Mouse (Mus musculus): ENCODE data around the gene Grik4. TPM values are rescaled to one million over a fixed set of nuclear protein-coding genes. Genes with fewer than 3 reads are reported as not detected.
A peak's percentile ranks its signal among the peaks of the same experiment; 100 is the strongest.

The Grik4 gene
- polyA plus RNA-seq, 1 experiment from 2014 or later: 1.2 TPM

GRCm38 (mm10) chr9:42673385-42674016 lies 270.8 kb downstream of the Grik4 start:
- peaks cover 7% of the 10 kb centered on the region; the same call in 1 of the 2 replicates for H3K4me1 ChIP-seq (ENCODE audit: control insufficient read depth, insufficient read depth, low read length)
- 73% methylated on average over 12 of the region's 12 CpGs for WGBS
- peak; percentile 82 for DNase-seq (ENCODE audit: low spot score, missing footprints)
- H3K9me3 ChIP-seq (ENCODE audit: control insufficient read depth, low read length): no peaks in the 10 kb centered on the region
- no peaks in the 10 kb centered on the region for H3K36me3 ChIP-seq (ENCODE audit: control insufficient read depth, insufficient read depth, low read length)
- no peak overlapping the region for H3K9ac ChIP-seq (ENCODE audit: low read length)
- H3K4me3 ChIP-seq (ENCODE audit: low read depth, low read length): no peak overlapping the region
- no peak overlapping the region for H3K4me2 ChIP-seq
- H3K27me3 ChIP-seq (ENCODE audit: control insufficient read depth, insufficient read depth, low read length): no peaks in the 10 kb centered on the region
- peak; percentile 50; the same call in 1 of the 2 replicates for ATAC-seq (ENCODE audit: low FRiP score)
- H3K27ac ChIP-seq (ENCODE audit: low read depth, low read length): peak overlapping the region; percentile 41; the same call in 1 of the 2 replicates

DNA sequence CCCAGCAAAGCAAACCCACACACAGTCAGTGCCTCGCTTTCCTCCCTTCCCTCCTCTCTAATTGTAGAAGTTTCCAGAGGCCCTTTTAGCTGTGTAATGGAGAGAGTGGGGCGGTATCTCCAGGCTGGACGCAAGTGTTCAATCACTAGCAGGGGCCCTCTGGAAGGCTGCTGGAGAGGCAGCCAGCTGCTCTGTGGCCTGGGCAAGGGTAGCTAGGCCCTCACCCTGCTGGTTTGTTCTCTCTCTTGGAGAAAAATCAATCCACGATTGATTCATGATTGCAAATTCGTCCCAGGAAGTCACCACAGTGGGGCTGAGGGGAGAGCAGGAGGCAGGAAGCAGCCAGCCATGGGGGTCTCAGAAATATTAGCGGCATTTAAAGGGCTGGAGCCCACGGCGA lies 271.3 kb downstream of the Grik4 start:
- Histone ChIP-seq H3K27me3 (ENCODE audit: control insufficient read depth, insufficient read depth, low read length) (no peaks in the 10 kb centered on the region), H3K9me3 (ENCODE audit: control insufficient read depth, low read length) (no peaks in the 10 kb centered on the region), H3K4me3 (ENCODE audit: low read depth, low read length) (no peak overlapping the region), H3K9ac (ENCODE audit: low read length) (no peak overlapping the region), H3K4me1 (ENCODE audit: control insufficient read depth, insufficient read depth, low read length) (peaks cover 7% of the 10 kb centered on the region; the same call in 1 of the 2 replicates), H3K27ac (ENCODE audit: low read depth, low read length) (peak overlapping the region; percentile 41), H3K36me3 (ENCODE audit: control insufficient read depth, insufficient read depth, low read length) (no peaks in the 10 kb centered on the region), H3K4me2 (no peak overlapping the region)
- ATAC-seq (ENCODE audit: low FRiP score) (peak; percentile 11; the same call in 1 of the 2 replicates), DNase-seq (ENCODE audit: low spot score, missing footprints) (peak; percentile 85)
- 74% methylated on average over 8 of the region's 8 CpGs for WGBS

- H3K4me2 ChIP-seq: no peak overlapping the region
- H3K27me3 ChIP-seq (ENCODE audit: control insufficient read depth, insufficient read depth, low read length): no peaks in the 10 kb centered on the region
- 66% methylated on average over 2 of the region's 2 CpGs for WGBS
- no peaks in the 10 kb centered on the region for H3K9me3 ChIP-seq (ENCODE audit: control insufficient read depth, low read length)
- DNase-seq (ENCODE audit: low spot score, missing footprints): no peak
- ATAC-seq (ENCODE audit: low FRiP score): no peak
- peaks cover 7% of the 10 kb centered on the region; the same call in 1 of the 2 replicates for H3K4me1 ChIP-seq (ENCODE audit: control insufficient read depth, insufficient read depth, low read length)
- H3K27ac ChIP-seq (ENCODE audit: low read depth, low read length): no peak overlapping the region
- no peak overlapping the region for H3K9ac ChIP-seq (ENCODE audit: low read length)
- no peak overlapping the region for H3K4me3 ChIP-seq (ENCODE audit: low read depth, low read length)
- H3K36me3 ChIP-seq (ENCODE audit: control insufficient read depth, insufficient read depth, low read length): no peaks in the 10 kb centered on the region
Observed at GRCm38 (mm10) chr9:42670619-42671018, 273.7 kb downstream of the Grik4 start.

DNA sequence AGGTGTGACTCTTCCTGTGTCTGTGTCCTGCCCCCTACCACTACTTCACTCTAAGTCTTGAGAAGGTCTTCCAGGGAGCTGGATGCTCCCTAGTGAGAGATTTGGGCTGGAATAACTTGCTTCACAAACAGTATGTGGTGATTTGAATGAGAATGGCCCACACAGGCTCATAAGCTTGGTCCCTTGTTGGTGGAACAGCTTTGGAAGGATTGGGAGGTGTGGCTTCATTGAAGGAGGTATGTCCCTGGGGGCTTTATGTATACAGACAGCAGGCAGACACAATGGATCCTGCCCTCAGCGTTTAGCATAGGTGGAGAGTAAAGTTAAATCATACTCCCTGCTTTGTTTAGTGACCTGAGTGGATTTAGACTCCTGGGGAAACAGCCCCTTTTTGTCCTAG lies 282.8 kb downstream of the Grik4 start:
- WGBS: 53% methylated on average over 1 of the region's 1 CpGs
- Histone ChIP-seq H3K9ac (ENCODE audit: low read length) (no peak overlapping the region), H3K4me3 (ENCODE audit: low read depth, low read length) (no peak overlapping the region), H3K9me3 (ENCODE audit: control insufficient read depth, low read length) (no peaks in the 10 kb centered on the region; the same call in 1 of the 2 replicates), H3K36me3 (ENCODE audit: control insufficient read depth, insufficient read depth, low read length) (no peaks in the 10 kb centered on the region), H3K27me3 (ENCODE audit: control insufficient read depth, insufficient read depth, low read length) (no peaks in the 10 kb centered on the region), H3K27ac (ENCODE audit: low read depth, low read length) (no peak overlapping the region), H3K4me2 (no peak overlapping the region), H3K4me1 (ENCODE audit: control insufficient read depth, insufficient read depth, low read length) (0 out of 2 replicates have a peak, but pooled peaks cover 2% of the 10 kb centered on the region)
- ATAC-seq (ENCODE audit: low FRiP score) (no peak), DNase-seq (ENCODE audit: low spot score, missing footprints) (no peak)

DNA sequence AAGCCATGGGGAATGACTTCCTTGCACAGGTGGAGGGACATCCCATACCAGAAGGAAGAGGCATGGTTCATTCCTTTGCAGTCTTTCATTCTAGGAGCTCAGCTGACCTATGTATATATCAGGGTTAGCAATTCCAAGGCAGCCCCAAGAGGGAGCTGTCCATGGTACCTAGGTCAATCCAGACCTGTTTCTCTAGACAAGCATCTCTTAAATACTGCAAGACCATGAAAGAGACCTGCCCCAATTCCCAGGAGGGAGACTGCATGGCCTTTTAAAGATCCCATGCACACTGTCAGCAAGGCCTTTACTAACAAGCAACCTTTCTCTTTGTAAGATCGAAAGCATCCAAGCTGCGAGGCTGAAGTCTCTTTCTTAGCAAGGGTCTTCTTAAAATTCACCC lies 291.5 kb downstream of the Grik4 start:
- 82% methylated on average over 2 of the region's 2 CpGs for WGBS
- Histone ChIP-seq H3K4me2 (no peak overlapping the region), H3K9me3 (ENCODE audit: control insufficient read depth, low read length) (no peaks in the 10 kb centered on the region), H3K4me3 (ENCODE audit: low read depth, low read length) (no peak overlapping the region), H3K4me1 (ENCODE audit: control insufficient read depth, insufficient read depth, low read length) (peaks cover 19% of the 10 kb centered on the region), H3K27ac (ENCODE audit: low read depth, low read length) (no peak overlapping the region), H3K36me3 (ENCODE audit: control insufficient read depth, insufficient read depth, low read length) (no peaks in the 10 kb centered on the region), H3K9ac (ENCODE audit: low read length) (no peak overlapping the region), H3K27me3 (ENCODE audit: control insufficient read depth, insufficient read depth, low read length) (no peaks in the 10 kb centered on the region)
- DNase-seq (ENCODE audit: low spot score, missing footprints) (peak; percentile 87), ATAC-seq (ENCODE audit: low FRiP score) (no peak)

GRCm38 (mm10) chr9:42652309-42652708 lies 292.0 kb downstream of the Grik4 start:
- H3K4me1 ChIP-seq (ENCODE audit: control insufficient read depth, insufficient read depth, low read length): peaks cover 19% of the 10 kb centered on the region
- H3K27me3 ChIP-seq (ENCODE audit: control insufficient read depth, insufficient read depth, low read length): no peaks in the 10 kb centered on the region
- H3K9ac ChIP-seq (ENCODE audit: low read length): no peak overlapping the region
- H3K9me3 ChIP-seq (ENCODE audit: control insufficient read depth, low read length): no peaks in the 10 kb centered on the region
- no peak overlapping the region for H3K4me3 ChIP-seq (ENCODE audit: low read depth, low read length)
- no peaks in the 10 kb centered on the region for H3K36me3 ChIP-seq (ENCODE audit: control insufficient read depth, insufficient read depth, low read length)
- 54% methylated on average over 4 of the region's 4 CpGs for WGBS
- ATAC-seq (ENCODE audit: low FRiP score): peak; percentile 30; the same call in 1 of the 2 replicates
- DNase-seq (ENCODE audit: low spot score, missing footprints): no peak
- no peak overlapping the region for H3K4me2 ChIP-seq
- no peak overlapping the region for H3K27ac ChIP-seq (ENCODE audit: low read depth, low read length)

- WGBS: 72% methylated on average over 5 of the region's 5 CpGs
- no peaks in the 10 kb centered on the region for H3K36me3 ChIP-seq (ENCODE audit: control insufficient read depth, insufficient read depth, low read length)
- peaks cover 19% of the 10 kb centered on the region for H3K4me1 ChIP-seq (ENCODE audit: control insufficient read depth, insufficient read depth, low read length)
- H3K4me3 ChIP-seq (ENCODE audit: low read depth, low read length): no peak overlapping the region
- ATAC-seq (ENCODE audit: low FRiP score) (no peak), DNase-seq (ENCODE audit: low spot score, missing footprints) (no peak)
- no peak overlapping the region for H3K27ac ChIP-seq (ENCODE audit: low read depth, low read length)
- no peak overlapping the region for H3K4me2 ChIP-seq
- H3K9me3 ChIP-seq (ENCODE audit: control insufficient read depth, low read length): no peaks in the 10 kb centered on the region
- no peaks in the 10 kb centered on the region for H3K27me3 ChIP-seq (ENCODE audit: control insufficient read depth, insufficient read depth, low read length)
- no peak overlapping the region for H3K9ac ChIP-seq (ENCODE audit: low read length)
Observed at GRCm38 (mm10) chr9:42649872-42650271, 294.4 kb downstream of the Grik4 start.

DNA sequence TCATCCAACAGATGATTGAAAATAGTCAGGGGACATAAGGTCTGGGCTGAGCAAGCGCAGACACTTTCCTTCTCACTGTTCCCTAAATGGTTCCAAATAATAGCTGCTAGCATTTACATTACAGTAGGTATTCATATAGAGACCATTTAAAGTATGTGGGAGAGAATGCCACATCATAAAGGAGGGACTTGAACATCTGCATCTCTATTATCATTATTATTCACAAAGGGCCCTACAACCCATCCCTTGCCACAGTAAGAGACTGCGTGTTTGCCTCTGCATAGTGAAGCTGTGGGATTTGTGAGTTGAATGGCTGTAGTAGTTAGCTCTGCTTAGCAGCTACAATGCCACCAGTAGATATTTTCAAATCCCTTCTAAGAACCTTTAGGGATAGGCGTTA lies 296.2 kb downstream of the Grik4 start:
- Histone ChIP-seq H3K36me3 (ENCODE audit: control insufficient read depth, insufficient read depth, low read length) (no peaks in the 10 kb centered on the region), H3K27me3 (ENCODE audit: control insufficient read depth, insufficient read depth, low read length) (no peaks in the 10 kb centered on the region), H3K9me3 (ENCODE audit: control insufficient read depth, low read length) (no peaks in the 10 kb centered on the region), H3K4me3 (ENCODE audit: low read depth, low read length) (no peak overlapping the region), H3K4me1 (ENCODE audit: control insufficient read depth, insufficient read depth, low read length) (peaks cover 19% of the 10 kb centered on the region), H3K27ac (ENCODE audit: low read depth, low read length) (no peak overlapping the region), H3K4me2 (no peak overlapping the region), H3K9ac (ENCODE audit: low read length) (no peak overlapping the region)
- ATAC-seq (ENCODE audit: low FRiP score) (no peak), DNase-seq (ENCODE audit: low spot score, missing footprints) (no peak)
- WGBS: 83% methylated on average over 3 of the region's 3 CpGs

DNA sequence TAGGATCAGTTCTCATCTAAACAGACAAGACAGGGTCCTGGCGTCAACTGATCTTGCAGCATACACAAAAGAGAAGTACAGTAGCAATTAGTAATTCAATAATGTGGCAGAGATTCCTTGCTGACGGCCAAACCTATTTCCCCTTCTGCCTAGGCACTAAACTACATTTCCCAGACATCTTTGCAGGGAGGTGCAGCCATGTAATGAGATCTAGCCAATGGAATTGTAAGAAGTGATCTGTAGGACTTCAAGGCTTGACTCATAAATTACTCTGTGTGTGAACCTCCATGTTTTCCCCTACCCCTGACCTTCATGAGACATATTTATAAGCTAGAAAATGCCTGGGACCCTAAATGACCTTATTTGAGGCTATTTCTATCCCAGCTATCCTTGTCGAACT lies 296.7 kb downstream of the Grik4 start:
- no peak for DNase-seq (ENCODE audit: low spot score, missing footprints)
- H3K9ac ChIP-seq (ENCODE audit: low read length): no peak overlapping the region
- H3K4me3 ChIP-seq (ENCODE audit: low read depth, low read length): no peak overlapping the region
- no peaks in the 10 kb centered on the region for H3K27me3 ChIP-seq (ENCODE audit: control insufficient read depth, insufficient read depth, low read length)
- WGBS: 82% methylated on average over 3 of the region's 3 CpGs
- no peak overlapping the region for H3K27ac ChIP-seq (ENCODE audit: low read depth, low read length)
- ATAC-seq (ENCODE audit: low FRiP score): no peak
- no peaks in the 10 kb centered on the region for H3K36me3 ChIP-seq (ENCODE audit: control insufficient read depth, insufficient read depth, low read length)
- peaks cover 19% of the 10 kb centered on the region for H3K4me1 ChIP-seq (ENCODE audit: control insufficient read depth, insufficient read depth, low read length)
- no peak overlapping the region for H3K4me2 ChIP-seq
- H3K9me3 ChIP-seq (ENCODE audit: control insufficient read depth, low read length): no peaks in the 10 kb centered on the region
